Mouse (Mus musculus) spleen, adult 12 weeks (tissue): ENCODE results near the gene Dld.

Source experiments
- DNase-seq: peaks from one replicate; pipeline ENCODE4 v3.0.0; 2022; ENCODE audit warnings: low spot score

Gene Dld

GRCm38 (mm10) chr12:31293361-31294142, 57.7 kb downstream of the Dld start:
- no peak for DNase-seq

- no peak for DNase-seq
Observed at GRCm38 (mm10) chr12:31290951-31291350, 60.3 kb downstream of the Dld start.

GRCm38 (mm10) chr12:31289046-31289445, 62.2 kb downstream of the Dld start:
- DNase-seq, result no peak

- DNase-seq, result no peak
Observed at GRCm38 (mm10) chr12:31283617-31284136, 67.6 kb downstream of the Dld start.

- DNase-seq, result no peak
Observed at GRCm38 (mm10) chr12:31283131-31283530, 68.1 kb downstream of the Dld start.

GRCm38 (mm10) chr12:31282241-31282640, 69.0 kb downstream of the Dld start:
- DNase-seq, result no peak
